Mouse (Mus musculus): ENCODE measurements around the gene Cyp4a12a.
"Not testable (repeated sequence)": the region's sequence is repeated elsewhere in the genome, so short reads cannot be mapped to it uniquely, and the experiment has no call there.

Gene Cyp4a12a

DNA sequence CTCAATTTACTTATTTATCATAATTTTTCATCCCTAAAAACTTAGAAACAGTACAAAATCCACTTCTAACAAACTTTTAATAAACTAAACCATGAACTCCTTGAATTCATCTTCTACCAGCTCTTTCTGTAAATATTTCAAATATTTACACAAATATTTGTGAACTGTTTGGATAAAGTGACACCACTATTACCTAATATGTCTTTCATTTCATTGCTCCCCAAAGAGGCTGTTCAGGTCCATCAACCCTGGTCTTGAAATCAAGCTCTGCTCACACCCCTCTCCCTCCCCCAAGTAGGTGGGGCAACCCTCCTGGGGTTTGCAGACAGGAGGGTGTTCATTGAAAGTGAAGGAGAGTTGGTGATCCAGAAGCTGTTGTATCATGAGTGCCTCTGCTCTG, at the start of gene Cyp4a12a:
Cyp4a12a (plus strand) TSS at position 301 of the 400 bp plus-strand sequence.
- not testable (repeated sequence) for DNase-seq

DNA sequence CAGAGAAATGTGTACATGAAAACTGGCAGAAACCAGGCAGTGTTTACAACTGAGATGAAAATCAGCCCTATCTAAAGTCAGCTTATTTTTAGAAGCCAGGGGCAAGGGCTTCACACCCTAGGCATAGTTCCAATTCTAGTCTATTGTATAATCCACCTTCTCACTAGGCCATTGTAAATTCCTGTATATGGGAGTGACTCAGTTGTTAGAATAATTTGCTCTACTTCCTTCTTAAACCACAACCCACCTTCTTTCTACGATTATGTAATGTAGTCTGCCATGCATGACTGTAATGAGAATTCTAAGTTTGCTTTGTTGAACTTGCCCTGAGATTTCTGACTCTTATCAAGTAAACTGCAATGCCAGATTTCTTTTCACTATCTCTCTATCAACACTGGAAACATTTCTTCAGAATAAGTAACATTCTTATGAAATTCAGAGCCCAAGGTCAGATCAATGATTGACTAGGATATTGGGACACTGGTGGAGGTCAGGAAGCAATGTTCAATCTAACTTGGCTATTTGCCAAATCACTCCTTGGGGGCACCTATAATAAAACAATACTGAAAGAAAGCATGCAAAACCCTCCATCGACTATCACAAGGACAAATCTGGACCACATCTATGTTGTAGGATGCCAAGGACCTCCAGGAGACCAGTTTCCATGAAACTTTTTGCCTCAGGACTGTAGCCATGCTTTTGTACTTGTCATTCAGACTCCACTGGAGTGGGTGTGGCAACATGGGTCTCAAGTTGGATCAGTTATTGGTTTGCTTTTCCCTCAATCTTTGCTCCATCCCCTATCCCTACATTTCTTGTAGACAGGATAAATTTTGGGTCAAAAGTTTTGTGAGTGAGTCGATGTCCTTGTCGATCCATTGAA, 33.9 kb upstream of the Cyp4a12a start:
- DNase-seq, result not testable (repeated sequence)

GRCm38 (mm10) chr4:115278215-115278982, 20.4 kb upstream of the Cyp4a12a start:
- DNase-seq, result peak; percentile 2

DNA sequence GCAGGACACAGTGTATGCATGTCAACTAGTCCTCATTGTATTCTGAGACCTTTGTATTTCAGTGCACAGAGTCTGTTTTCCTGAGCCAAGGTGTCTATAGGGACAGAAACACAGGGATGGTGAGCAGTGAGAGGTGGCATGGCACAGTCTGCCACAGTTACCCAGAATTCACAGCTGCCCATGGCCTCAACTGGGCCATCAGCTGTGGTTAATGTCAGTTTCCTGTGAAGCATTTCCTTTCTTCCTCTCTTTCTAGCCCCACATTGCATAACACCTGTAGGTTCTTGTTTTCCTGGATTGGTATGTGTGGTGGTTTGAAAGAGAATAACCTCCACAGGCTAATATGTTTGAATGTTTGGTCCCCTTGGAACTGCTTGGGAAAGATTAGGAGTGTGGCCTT, 18.5 kb upstream of the Cyp4a12a start:
- no peak for DNase-seq

DNA sequence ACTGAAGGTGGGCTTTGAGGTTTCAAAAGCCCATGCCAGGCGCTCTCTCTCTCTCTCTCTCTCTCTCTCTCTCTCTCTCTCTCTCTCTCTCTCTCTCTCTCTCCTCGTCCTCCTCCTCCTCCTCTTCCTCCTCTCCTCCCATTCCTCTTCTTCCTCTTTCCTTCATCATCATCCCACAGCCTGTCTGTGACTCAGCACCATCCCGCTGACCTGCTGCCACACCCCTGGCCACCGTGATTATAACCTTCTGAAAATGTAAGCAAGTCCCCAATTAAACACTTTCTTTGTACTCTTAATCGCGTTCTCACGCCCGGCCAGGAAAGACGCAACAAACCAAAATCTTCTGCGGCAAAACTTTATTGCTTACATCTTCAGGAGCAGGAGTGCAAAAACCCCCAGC, 18.1 kb upstream of the Cyp4a12a start:
- DNase-seq, result not testable (repeated sequence)

DNA sequence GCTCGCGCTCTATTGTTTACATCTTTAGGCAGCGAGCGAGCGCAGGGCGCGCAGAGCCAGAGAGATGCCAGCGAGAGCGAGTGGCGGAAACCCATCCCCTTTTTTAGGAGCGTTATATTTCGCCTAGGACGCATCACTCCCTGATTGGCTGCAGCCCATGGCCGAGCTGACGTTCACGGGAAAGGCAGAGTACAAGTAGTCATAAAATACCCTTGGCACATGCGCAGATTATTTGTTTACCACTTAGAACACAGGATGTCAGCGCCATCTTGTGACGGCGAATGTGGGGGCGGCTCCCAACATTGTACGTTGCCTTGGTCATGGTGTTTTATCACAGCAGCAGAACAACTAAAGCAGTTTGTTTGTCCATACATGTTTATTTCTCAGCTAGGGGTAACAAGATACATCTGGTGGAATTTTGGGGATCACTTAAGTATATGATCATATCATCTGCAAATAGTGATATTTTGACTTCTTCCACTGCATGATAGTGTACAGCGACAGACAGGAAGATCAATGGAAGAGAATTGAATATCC, 17.5 kb upstream of the Cyp4a12a start:
- not testable (repeated sequence) for DNase-seq

- DNase-seq, result not testable (repeated sequence)
These were observed 26.9 kb downstream of the Cyp4a12a start for GRCm38 (mm10) chr4:115325722-115326121.

- DNase-seq, result not testable (repeated sequence)
These were observed 66.8 kb downstream of the Cyp4a12a start for GRCm38 (mm10) chr4:115365624-115366023.

DNA sequence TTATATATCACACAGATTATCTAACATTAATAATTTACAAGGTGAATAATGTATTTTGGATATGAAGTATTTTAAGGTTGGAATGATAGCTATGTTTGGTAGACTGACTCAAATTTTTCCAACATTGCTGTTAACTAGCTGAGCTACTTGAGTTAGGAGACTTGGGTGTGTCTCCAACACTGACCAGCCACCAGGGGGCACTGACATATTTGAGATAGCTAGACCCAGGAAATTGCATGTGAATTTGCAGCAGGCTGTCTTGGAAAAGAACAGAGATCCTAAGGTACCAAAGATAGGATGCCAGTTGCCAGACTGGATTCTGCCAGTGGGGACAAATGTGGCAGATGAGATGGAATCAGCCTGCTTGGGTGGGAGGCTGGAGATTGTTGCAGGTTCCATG, 69.2 kb downstream of the Cyp4a12a start:
- peak; percentile 23 for DNase-seq

Measured in kidney, postnatal 14 days (tissue).